In genomic region chr10:8682900-8683299, GRCm38 (mm10) we compare ENCODE assay signal across 7 mouse cellular contexts.
DNase-seq lines count a peak whose midpoint lies in the region; ATAC-seq and TF ChIP-seq lines count a peak whose summit lies in the region.

No protein-coding gene starts in this region.

- H3K4me3 ChIP-seq in testis, adult 2 months (ENCODE audit: control insufficient read depth, low read depth, low read length): no peak overlapping the region
- H3K4me3 ChIP-seq in limb, embryonic 11.5 days (ENCODE audit: low read depth, low read length): no peak overlapping the region

- H3K4me2 ChIP-seq in limb, embryonic 11.5 days (ENCODE audit: low read depth, severe bottlenecking): no peak overlapping the region

- no peak for TF ChIP-seq POLR2A in testis, adult 2 months (IDR thresholded peaks at IDR 0.05; ENCODE audit: control insufficient read depth, low read depth, low read length)

- no peak for ATAC-seq in limb, embryonic 11.5 days (ENCODE audit: insufficient number of reproducible peaks, low FRiP score, low TSS enrichment, low read depth)

- H3K36me3 ChIP-seq in testis, adult 2 months (ENCODE audit: control insufficient read depth, insufficient read depth, low read length): no peaks in the 10 kb centered on the region
- H3K36me3 ChIP-seq in limb, embryonic 11.5 days (ENCODE audit: control insufficient read depth, insufficient read depth, low read length): no peaks in the 10 kb centered on the region

- H3K27me3 ChIP-seq in testis, adult 2 months (ENCODE audit: control insufficient read depth, insufficient read depth, low read length): no peaks in the 10 kb centered on the region
- no peaks in the 10 kb centered on the region for H3K27me3 ChIP-seq in limb, embryonic 11.5 days (ENCODE audit: control insufficient read depth, insufficient read depth, low read length)

- WGBS in limb, embryonic 11.5 days: 22% methylated on average over 4 of the region's 4 CpGs

- intact Hi-C loops in heart, postnatal 36 days (cut with DNase I): loop anchor here (2.0 to 10.0 kb wide), 4 partner anchors 32 to 358 kb away; no protein-coding TSS in a partner anchor

- H3K9me3 ChIP-seq in limb, embryonic 11.5 days (ENCODE audit: control insufficient read depth, low read length): no peaks in the 10 kb centered on the region

- no peaks in the 10 kb centered on the region for H3K4me1 ChIP-seq in testis, adult 2 months (ENCODE audit: control insufficient read depth, insufficient read depth, low read length)
- H3K4me1 ChIP-seq in limb, embryonic 11.5 days (ENCODE audit: control insufficient read depth, insufficient read depth, low read length): no peaks in the 10 kb centered on the region

- no peak for DNase-seq in testis, postnatal 14 days (ENCODE audit: low spot score)
- DNase-seq in adipocyte (ENCODE audit: low spot score): peak; percentile 74
- DNase-seq in cerebellum, postnatal 4 days (ENCODE audit: low spot score in 2 of 2): peak; percentile 35 to 61
- DNase-seq in heart, postnatal 36 days: peak; percentile 55 to 71
- peak; percentile 81 for DNase-seq in limb, embryonic 11.5 days (ENCODE audit: low spot score)
- DNase-seq in retina, postnatal 7 days (ENCODE audit: low read depth, low spot score): peak; percentile 29

- peak; percentile 16; the same call in 1 of the 2 replicates for TF ChIP-seq CTCF in testis, adult 2 months (IDR thresholded peaks at IDR 0.05; ENCODE audit: control insufficient read depth, insufficient read depth, insufficient replicate concordance, low read depth, low read length)

- H3K9ac ChIP-seq in limb, embryonic 11.5 days (ENCODE audit: low read length): no peak overlapping the region

- no peak overlapping the region for H3K27ac ChIP-seq in testis, adult 2 months (ENCODE audit: control insufficient read depth, insufficient read depth, low read depth, low read length)
- H3K27ac ChIP-seq in limb, embryonic 11.5 days (replicated peaks; ENCODE audit: low read depth, low read length): no peak overlapping the region
